Mouse (Mus musculus) heart, embryonic 12.5 days (tissue): ENCODE measurements around the gene Ubqlnl. TPM values are rescaled to one million over a fixed set of nuclear protein-coding genes. Genes with fewer than 3 reads are reported as not detected.

Source experiments
- ATAC-seq: fragments of 200-750 bp; cut with Nextera tagmentation; 2 replicates; pipeline ENCODE4 v1.8.0; 2017; ENCODE audit warnings: moderate TSS enrichment, moderate library complexity; ENCODE audit not compliant: insufficient number of reproducible peaks, low FRiP score
- H3K27ac ChIP-seq: fragments of 300-500 bp; sonication (generic); 2 replicates; pipeline ENCODE4 v1.5.1; 2016; ENCODE audit warnings: mild to moderate bottlenecking, moderate library complexity; ENCODE audit not compliant: poor library complexity, severe bottlenecking
- H3K27me3 ChIP-seq: fragments of 300-500 bp; sonication (generic); replicated peaks from 2 replicates; pipeline ENCODE4 v1.6.1; 2016; ENCODE audit warnings: mild to moderate bottlenecking, moderate library complexity
- H3K36me3 ChIP-seq: fragments of 300-500 bp; sonication (generic); 2 replicates; pipeline ENCODE4 v1.6.1; 2016; ENCODE audit warnings: mild to moderate bottlenecking, moderate library complexity
- H3K4me1 ChIP-seq: fragments of 300-500 bp; sonication (generic); replicated peaks from 2 replicates; pipeline ENCODE4 v1.6.1; 2016; ENCODE audit warnings: mild to moderate bottlenecking
- H3K4me2 ChIP-seq: fragments of 300-500 bp; sonication (generic); 2 replicates; pipeline ENCODE4 v1.6.1; 2016; ENCODE audit warnings: mild to moderate bottlenecking, moderate library complexity
- H3K4me3 ChIP-seq: fragments of 300-500 bp; sonication (generic); 2 replicates; pipeline ENCODE4 v1.5.1; 2016; ENCODE audit warnings: mild to moderate bottlenecking
- H3K9ac ChIP-seq: fragments of 300-500 bp; sonication (generic); 2 replicates; pipeline ENCODE4 v1.6.1; 2016; ENCODE audit warnings: mild to moderate bottlenecking, moderate library complexity
- H3K9me3 ChIP-seq: fragments of 300-500 bp; sonication (generic); replicated peaks from 2 replicates; pipeline ENCODE4 v1.6.1; 2016; ENCODE audit warnings: mild to moderate bottlenecking, moderate library complexity
- WGBS: fragments of 180-500 bp; shearing (Covaris S2); methylation state at CpG from one replicate; pipeline ENCODE4 v1.1.7; 2016; 5-methylcytosine and 5-hydroxymethylcytosine counted together
- polyA plus RNA-seq: library from polyadenylated mRNA; unstranded; fragments of >200 nt; fragmentation: Nextera tagmentation; extraction: Ambion mirVana; gene quantifications from 2 replicates; pipeline ENCODE4 v1.2.1, GENCODE M21; 2016

Gene Ubqlnl
- polyA plus RNA-seq, result not detected in 2 replicates

GRCm38 (mm10) chr7:104150456-104150855 is at the start of gene Ubqlnl:
TSS of gene Ubqlnl (minus strand) at chr7:104150556.
- ATAC-seq, result no peak
- WGBS, result 84% methylated on average over 2 of the region's 2 CpGs

DNA sequence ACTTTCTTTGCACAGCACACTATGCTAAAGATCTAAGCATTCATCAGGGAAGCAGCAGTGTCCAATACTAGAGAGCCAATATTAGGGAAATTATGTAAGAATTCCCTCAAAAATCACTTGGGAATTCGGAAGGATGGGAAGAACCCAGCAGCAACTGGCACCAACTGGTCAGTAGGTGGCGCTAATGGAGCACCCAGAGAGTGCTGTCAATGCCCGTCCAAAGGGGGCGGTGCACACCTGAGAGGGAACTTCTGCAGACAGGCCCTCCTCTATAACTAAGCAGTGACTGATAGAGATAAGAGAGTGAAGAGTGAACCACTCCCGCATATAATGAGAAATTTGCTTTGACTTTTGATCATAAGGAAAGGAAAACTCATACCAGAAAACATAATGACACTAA is 49.5 kb upstream of the Ubqlnl start:
- 4% methylated on average over 5 of the region's 5 CpGs for WGBS
- H3K4me3 ChIP-seq, result no peak overlapping the region
- ATAC-seq, result peak; percentile 55; the same call in 1 of the 2 replicates
- H3K27ac ChIP-seq, result no peak overlapping the region
- H3K27me3 ChIP-seq, result no peaks in the 10 kb centered on the region
- no peak overlapping the region for H3K9ac ChIP-seq
- no peak overlapping the region for H3K4me2 ChIP-seq
- H3K36me3 ChIP-seq, result no peaks in the 10 kb centered on the region
- no peaks in the 10 kb centered on the region for H3K9me3 ChIP-seq
- no peaks in the 10 kb centered on the region for H3K4me1 ChIP-seq

More at GRCm38 (mm10) chr7:104150456-104150855, at the start of gene Ubqlnl:
- Histone ChIP-seq H3K4me3 (no peak within 1 kb of the TSS), H3K27ac (no peak within 1 kb of the TSS), H3K36me3 (no peaks in the 10 kb centered on the region), H3K4me1 (no peaks in the 10 kb centered on the region), H3K27me3 (no peaks in the 10 kb centered on the region), H3K4me2 (no peak within 1 kb of the TSS), H3K9me3 (no peaks in the 10 kb centered on the region), H3K9ac (no peak within 1 kb of the TSS)

DNA sequence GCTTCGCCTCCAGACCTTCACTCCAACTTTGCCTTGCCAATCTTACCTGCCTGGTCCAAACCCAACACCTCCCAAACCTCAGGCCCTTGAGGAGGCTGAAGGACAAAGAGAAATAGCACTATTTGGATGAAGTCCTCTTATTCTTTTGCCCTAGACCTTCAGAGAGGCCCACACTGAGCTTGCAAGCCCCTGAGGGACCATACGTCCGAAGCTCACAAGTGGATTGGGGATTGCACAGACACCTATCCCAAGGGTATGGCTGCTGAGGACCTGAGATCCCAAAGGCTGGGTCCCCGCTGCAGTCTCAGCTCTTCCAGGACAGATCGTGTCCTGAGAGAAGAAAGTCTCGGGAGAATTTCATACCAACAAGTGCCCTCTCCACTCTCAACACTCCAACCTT is 45.5 kb upstream of the Ubqlnl start, which contains the start of gene Olfr649:
Gene Olfr649, minus strand, starts transcription at position 101 of the 400 bp plus-strand sequence.
- Histone ChIP-seq H3K36me3 (no peaks in the 10 kb centered on the region), H3K9ac (no peak within 1 kb of the TSS), H3K9me3 (no peaks in the 10 kb centered on the region), H3K4me1 (no peaks in the 10 kb centered on the region), H3K27ac (no peak within 1 kb of the TSS), H3K4me3 (no peak within 1 kb of the TSS), H3K4me2 (no peak within 1 kb of the TSS), H3K27me3 (no peaks in the 10 kb centered on the region)
- no peak for ATAC-seq
- WGBS, result 72% methylated on average over 6 of the region's 6 CpGs

- H3K9me3 ChIP-seq, result no peaks in the 10 kb centered on the region
- no peak overlapping the region for H3K4me3 ChIP-seq
- 54% methylated on average over 9 of the region's 9 CpGs for WGBS
- H3K27ac ChIP-seq, result no peak overlapping the region
- H3K4me1 ChIP-seq, result no peaks in the 10 kb centered on the region
- H3K4me2 ChIP-seq, result no peak overlapping the region
- H3K9ac ChIP-seq, result no peak overlapping the region
- no peaks in the 10 kb centered on the region for H3K36me3 ChIP-seq
- no peaks in the 10 kb centered on the region for H3K27me3 ChIP-seq
- no peak for ATAC-seq
Observed at GRCm38 (mm10) chr7:104191275-104191674, 40.9 kb upstream of the Ubqlnl start.

GRCm38 (mm10) chr7:104183292-104183691 is 32.9 kb upstream of the Ubqlnl start, which contains the start of gene Olfr648:
TSS of gene Olfr648 (minus strand) at chr7:104183392.
- 80% methylated on average over 2 of the region's 2 CpGs for WGBS
- H3K27me3 ChIP-seq, result no peaks in the 10 kb centered on the region
- no peak within 1 kb of the TSS for H3K27ac ChIP-seq
- no peak within 1 kb of the TSS for H3K4me2 ChIP-seq
- H3K9ac ChIP-seq, result no peak within 1 kb of the TSS
- H3K9me3 ChIP-seq, result no peaks in the 10 kb centered on the region
- H3K4me1 ChIP-seq, result no peaks in the 10 kb centered on the region
- H3K36me3 ChIP-seq, result no peaks in the 10 kb centered on the region
- ATAC-seq, result no peak
- no peak within 1 kb of the TSS for H3K4me3 ChIP-seq

- Histone ChIP-seq H3K4me2 (no peak overlapping the region), H3K4me3 (no peak overlapping the region), H3K27me3 (no peaks in the 10 kb centered on the region), H3K27ac (no peak overlapping the region), H3K36me3 (no peaks in the 10 kb centered on the region), H3K9me3 (0 out of 2 replicates have a peak, but pooled peaks cover 2% of the 10 kb centered on the region), H3K9ac (no peak overlapping the region), H3K4me1 (no peaks in the 10 kb centered on the region)
- 81% methylated on average over 1 of the region's 1 CpGs for WGBS
- ATAC-seq, result no peak
Observed at GRCm38 (mm10) chr7:104179074-104179473, 28.7 kb upstream of the Ubqlnl start.

DNA sequence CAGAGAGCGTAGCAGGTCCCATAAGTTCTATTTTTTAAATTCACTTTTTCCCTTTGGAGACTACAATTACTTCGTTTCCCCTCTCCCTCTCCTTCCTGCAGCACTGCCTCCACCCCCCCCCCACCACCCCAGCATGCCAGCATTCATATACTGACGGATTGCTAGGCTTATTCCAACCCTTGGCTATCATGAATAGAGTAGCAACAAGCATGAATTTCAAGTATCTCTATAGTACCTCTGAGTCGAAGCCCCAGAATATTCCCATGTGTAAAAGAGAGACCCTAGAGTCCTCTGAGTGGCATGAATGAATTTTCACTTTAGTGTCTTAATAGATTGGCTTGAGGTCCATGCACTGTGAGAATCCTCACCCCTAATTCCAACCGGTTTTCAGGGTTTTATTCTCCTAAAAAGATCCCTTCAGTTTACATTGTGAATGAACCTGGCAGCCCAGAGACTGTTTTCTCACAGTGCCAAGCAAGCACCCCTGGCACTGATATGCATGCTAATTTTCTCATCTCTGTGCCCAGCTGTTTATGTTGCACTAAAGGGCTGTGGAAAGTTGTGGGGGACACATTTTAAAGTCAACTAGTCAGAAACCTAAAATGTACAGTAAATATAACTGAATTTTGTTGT is 28.2 kb upstream of the Ubqlnl start:
- no peak overlapping the region for H3K27ac ChIP-seq
- H3K4me2 ChIP-seq, result no peak overlapping the region
- H3K9me3 ChIP-seq, result 0 out of 2 replicates have a peak, but pooled peaks cover 2% of the 10 kb centered on the region
- H3K36me3 ChIP-seq, result no peaks in the 10 kb centered on the region
- no peak for ATAC-seq
- WGBS, result 69% methylated on average over 5 of the region's 5 CpGs
- H3K9ac ChIP-seq, result no peak overlapping the region
- H3K4me3 ChIP-seq, result no peak overlapping the region
- H3K27me3 ChIP-seq, result no peaks in the 10 kb centered on the region
- H3K4me1 ChIP-seq, result no peaks in the 10 kb centered on the region

DNA sequence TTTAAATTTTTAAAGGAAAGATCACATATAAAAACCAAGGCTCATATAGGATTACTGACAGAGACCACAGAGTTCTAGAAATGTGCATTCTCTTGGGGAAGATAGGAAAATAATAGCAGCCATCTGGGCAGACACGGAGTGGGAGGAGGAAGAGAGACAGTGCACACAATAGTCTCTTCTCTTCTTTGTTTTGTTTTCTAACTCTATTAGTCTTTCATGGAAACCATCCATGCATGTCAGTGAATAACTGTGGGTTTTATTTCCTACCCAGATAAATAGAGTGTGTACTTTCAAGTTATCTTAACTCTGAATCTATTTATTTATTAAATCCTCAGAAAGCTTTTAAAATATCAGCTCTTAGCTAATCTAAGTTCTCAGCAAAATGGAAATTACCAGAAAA is 24.7 kb upstream of the Ubqlnl start:
- H3K36me3 ChIP-seq, result no peaks in the 10 kb centered on the region
- H3K9ac ChIP-seq, result no peak overlapping the region
- no peak overlapping the region for H3K4me3 ChIP-seq
- no peak overlapping the region for H3K27ac ChIP-seq
- ATAC-seq, result no peak
- 81% methylated on average over 1 of the region's 1 CpGs for WGBS
- 0 out of 2 replicates have a peak, but pooled peaks cover 2% of the 10 kb centered on the region for H3K9me3 ChIP-seq
- no peaks in the 10 kb centered on the region for H3K4me1 ChIP-seq
- H3K27me3 ChIP-seq, result no peaks in the 10 kb centered on the region
- no peak overlapping the region for H3K4me2 ChIP-seq

DNA sequence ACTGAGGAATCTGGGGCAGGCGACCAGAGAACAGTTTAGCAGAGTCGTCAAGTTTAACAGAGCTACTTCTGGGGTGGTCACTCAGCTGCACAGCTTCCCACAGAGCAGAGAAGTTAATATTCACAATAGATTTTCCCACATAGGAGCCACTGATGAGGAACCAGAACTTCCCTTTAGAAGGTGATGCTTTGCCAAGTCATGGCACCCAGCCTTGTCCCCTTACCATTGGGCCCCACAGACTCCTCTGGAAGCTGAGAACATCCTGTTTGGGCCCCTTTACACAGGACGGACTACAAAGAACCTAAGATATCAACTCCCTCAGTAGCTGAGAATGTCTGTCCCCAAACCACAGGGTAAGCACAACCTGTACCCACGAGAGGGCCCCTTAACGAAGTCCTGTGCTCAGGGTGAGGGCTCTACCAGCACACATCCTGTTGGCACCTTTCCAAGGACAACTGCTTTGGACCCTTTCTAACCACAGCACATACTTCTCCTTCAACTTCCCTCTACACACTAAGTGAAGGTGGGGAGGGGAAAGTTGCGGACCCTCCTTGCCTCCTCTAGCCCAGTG is 19.4 kb upstream of the Ubqlnl start:
- Histone ChIP-seq H3K36me3 (no peaks in the 10 kb centered on the region), H3K27ac (no peak overlapping the region), H3K9me3 (no peaks in the 10 kb centered on the region), H3K4me1 (no peaks in the 10 kb centered on the region), H3K9ac (no peak overlapping the region), H3K27me3 (no peaks in the 10 kb centered on the region), H3K4me2 (no peak overlapping the region), H3K4me3 (no peak overlapping the region)
- no peak for ATAC-seq
- 63% methylated on average over 6 of the region's 6 CpGs for WGBS

DNA sequence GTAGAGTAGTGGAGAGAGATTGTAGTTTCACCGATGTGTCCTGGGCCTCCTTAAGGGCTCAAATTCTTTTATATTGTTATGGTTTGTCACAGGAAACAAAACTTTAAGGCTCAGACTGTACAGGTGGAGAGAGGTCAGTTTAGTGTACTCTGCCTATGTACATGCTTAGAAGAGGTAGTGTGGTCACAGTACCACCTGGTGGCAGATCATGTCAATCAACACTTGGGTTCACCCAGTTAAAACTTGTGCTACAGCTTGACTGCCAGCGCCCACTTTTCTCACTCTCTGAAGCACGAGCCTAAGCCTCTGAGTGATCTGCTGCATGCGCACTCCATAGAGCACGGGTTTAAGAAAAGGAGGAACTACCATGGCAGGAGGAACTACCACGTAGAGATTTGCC is 16.7 kb upstream of the Ubqlnl start:
- Histone ChIP-seq H3K36me3 (no peaks in the 10 kb centered on the region), H3K4me3 (no peak overlapping the region), H3K9ac (no peak overlapping the region), H3K27me3 (no peaks in the 10 kb centered on the region), H3K9me3 (no peaks in the 10 kb centered on the region), H3K4me1 (no peaks in the 10 kb centered on the region), H3K27ac (no peak overlapping the region), H3K4me2 (no peak overlapping the region)
- ATAC-seq, result no peak
- 82% methylated on average over 6 of the region's 6 CpGs for WGBS

DNA sequence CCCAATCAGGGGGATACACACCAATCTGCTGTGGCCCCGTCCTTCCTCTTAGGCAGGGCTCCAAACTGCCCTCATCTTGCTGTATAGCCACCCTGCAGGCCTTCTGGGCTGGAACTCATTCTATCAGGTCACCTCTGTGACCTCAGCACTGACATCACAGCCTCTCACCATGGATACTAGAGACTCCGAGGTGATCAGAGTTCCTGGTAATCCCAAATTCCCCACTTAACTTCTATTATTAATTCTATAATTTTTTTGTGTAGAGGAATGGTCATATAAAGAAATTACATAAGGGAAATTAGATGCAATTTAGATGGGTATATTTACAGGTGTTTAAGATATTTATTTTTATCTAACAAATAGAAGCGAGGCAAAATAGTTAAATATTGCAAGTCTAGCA is 7.2 kb downstream of the Ubqlnl start, which contains the start of gene Ubqln3:
Gene Ubqln3, minus strand, starts transcription at position 101 of the 400 bp plus-strand sequence.
- no peaks in the 10 kb centered on the region for H3K4me1 ChIP-seq
- ATAC-seq, result no peak
- H3K9ac ChIP-seq, result no peak within 1 kb of the TSS
- H3K27ac ChIP-seq, result no peak within 1 kb of the TSS
- no peaks in the 10 kb centered on the region for H3K36me3 ChIP-seq
- no peaks in the 10 kb centered on the region for H3K9me3 ChIP-seq
- no peaks in the 10 kb centered on the region for H3K27me3 ChIP-seq
- H3K4me3 ChIP-seq, result no peak within 1 kb of the TSS
- WGBS, result 74% methylated on average over 3 of the region's 3 CpGs
- H3K4me2 ChIP-seq, result no peak within 1 kb of the TSS
